Mouse (Mus musculus) kidney, postnatal 10 days (tissue): ENCODE results near the gene Cox4i1.

Experiments used
- DNase-seq: peaks from one replicate; pipeline ENCODE4 v3.0.0; 2021; ENCODE audit warnings: mixed read lengths

Gene Cox4i1

DNA sequence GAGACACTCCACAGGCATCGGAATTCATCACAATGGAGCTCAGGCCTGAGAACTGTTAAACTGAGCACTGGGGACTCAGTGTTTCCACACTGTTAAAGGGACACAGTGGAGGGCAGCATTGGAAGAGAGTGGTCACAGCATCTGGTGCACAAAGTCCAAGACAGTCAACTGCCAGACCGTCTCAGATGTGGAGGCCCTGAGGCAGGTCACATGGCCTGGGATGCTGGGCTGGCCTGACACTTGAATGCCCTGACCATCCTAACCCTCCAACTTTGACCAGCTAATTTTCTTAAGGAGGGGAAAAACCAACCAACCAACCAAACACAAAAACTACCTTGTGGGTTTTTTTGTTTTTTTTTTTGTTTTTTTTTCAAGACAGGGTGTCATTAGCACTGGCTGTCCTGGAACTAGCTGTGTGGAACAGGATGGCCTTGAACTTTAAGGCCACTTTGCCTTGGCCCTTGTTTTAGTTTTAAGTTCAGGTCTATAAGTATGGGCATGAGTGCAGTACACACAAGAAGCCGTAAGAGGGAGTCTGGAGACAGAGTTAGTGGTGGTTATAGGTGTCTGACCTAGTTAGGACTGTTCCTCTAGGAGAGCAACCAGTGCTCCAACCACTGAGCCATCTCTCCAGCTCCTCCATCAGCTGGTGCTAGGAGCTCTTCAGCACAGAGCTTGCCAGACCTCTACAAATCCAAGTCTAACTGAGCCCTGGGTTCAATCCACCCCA lies 2.1 kb upstream of the Cox4i1 start:
- DNase-seq: no peak

DNA sequence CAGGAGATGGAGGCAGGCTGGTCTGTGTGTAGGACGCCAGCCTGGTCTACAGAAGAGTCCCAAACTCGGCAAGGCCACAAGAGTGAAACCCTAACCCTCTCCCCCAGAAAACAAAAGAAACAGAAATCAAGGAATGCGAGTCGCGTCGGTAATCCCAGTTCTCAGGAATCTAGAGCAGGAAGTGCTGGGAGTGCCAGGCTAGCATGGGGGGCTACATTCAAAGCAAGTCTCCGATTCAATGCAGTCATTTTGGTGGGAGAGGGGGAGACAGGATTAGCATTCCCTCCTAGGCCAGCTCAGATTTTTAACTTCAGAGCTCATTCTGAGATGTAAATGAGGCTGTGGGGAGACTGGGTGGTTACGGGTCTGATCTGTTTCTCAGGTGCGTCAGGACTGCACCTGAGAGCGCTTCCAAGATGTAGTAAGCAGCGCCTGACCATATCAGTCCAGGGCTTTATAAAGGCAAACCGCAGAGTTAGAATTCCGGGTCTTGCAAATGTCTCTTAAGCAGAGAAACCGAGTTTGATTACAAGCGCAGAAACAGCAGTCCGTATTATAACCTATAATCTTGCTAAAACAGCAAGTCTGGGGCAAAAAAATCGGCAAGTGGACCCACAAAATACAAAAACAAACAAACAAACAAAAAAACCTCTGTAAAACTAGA lies 1.1 kb upstream of the Cox4i1 start:
- no peak for DNase-seq

DNA sequence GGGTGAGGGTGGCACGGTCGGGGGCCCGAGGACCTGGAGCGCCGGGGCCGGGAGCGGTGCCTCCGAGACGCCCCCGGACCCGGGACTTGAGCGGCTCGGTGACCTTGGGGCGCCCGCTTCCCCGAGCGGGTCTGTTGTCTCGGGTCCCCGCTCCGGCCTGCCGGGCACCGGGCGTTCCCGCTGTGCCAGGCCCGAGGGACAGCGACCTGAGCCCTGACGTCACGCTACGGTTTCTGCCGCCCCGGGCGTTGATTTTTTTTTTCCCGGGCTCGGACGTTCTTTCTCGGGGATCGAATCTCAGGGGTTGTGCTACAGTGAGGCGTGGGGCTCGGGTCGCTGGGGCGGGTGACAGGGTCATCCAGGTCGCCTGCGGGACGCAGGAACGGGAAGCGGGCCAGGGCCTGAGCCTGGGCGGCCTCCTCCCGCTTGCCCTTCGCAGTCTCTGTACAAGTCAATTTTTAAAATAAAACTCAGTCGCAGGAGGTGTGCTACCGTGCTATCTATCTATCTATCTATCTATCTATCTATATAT lies 418 bp downstream of the Cox4i1 start, which contains the start of gene Emc8:
TSS of gene Emc8 (minus strand) at position 200 of the 532 bp plus-strand sequence.
- DNase-seq: no peak

DNA sequence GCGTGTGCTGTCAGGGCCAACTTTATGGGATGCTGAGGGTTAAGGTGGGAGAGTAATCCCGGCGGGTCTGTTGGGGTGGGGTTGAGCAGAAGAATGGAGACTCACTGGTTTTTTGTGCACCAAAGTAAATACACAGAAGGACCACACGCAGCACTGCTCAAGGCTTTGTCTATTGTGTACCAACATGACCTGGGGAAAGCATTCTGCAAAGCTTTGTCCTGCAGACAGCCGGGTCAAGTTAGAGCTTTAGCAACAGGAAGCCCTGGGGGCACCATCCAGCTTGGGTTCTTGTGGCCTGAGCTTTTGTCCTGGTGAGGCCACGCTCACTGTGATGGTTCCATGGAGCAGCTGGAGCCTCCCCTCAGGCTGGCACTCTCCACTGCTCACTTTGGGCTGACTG lies 3.8 kb downstream of the Cox4i1 start:
- DNase-seq: no peak

DNA sequence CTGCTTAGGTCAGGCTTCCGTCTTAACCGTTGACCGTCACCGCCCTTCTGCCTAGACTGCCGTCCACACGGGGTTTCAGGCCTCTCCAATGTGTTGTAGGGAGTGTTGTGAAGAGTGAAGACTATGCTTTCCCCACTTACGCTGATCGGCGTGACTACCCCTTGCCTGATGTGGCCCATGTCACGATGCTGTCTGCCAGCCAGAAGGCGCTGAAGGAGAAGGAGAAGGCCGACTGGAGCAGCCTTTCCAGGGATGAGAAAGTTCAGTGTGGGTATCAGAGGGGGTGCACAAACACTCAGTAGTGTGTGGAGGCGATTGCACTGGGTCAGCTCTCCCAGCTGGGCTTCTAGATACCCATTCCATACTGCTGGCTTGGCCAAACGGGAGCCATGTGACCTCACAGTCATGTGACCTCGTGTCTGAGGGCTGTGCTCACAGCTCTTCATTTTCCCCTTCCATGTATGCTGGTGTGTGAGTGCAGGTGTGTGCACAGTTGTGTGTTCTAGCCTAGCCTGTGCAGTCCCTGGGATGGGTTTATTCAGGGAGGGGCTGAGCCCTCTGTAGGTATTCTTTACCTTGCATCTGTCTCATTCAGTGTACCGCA lies 4.7 kb downstream of the Cox4i1 start:
- no peak for DNase-seq

- DNase-seq: no peak
Observed at GRCm38 (mm10) chr8:120673298-120673697, 5.3 kb downstream of the Cox4i1 start.

DNA sequence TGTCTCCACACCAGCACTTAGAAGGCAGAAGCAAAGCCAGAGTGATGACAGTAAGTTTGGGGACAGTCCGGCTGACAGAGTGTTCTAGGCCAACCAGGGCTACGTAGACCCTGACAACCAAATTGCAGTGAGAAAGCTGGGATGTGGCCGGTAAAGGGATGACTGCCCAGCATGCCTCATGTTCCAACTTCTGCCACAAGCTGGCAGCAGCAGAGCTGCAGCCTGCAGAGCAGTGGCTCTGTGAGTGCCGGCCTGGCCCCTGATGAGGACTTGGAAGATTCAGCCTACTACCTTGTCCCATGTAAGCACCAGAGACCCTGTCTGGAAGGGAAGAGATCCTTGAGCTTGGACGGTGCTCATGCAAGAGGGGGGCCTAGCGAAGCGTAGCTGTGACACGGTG lies 7.7 kb downstream of the Cox4i1 start:
- DNase-seq: no peak

DNA sequence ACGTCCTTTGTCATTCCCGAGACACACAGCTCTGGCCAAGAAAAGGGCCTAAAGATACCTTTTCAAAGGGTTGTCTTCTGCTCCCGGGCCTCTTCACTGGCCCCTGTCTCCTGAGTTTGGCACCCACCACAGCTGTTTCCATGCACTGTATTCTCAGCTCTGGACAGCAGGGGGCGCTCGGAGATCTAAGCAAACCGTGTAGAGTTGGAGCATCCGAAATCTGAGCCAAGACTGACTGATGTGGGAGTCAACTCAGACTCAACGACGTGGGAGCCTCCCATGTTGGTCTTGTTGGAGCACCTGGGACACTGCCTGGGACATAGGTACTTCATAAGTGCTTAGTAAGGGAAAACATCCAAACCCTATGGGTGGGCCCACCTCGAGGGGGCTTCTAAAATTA lies 10.4 kb downstream of the Cox4i1 start:
- peak; percentile 93 for DNase-seq

DNA sequence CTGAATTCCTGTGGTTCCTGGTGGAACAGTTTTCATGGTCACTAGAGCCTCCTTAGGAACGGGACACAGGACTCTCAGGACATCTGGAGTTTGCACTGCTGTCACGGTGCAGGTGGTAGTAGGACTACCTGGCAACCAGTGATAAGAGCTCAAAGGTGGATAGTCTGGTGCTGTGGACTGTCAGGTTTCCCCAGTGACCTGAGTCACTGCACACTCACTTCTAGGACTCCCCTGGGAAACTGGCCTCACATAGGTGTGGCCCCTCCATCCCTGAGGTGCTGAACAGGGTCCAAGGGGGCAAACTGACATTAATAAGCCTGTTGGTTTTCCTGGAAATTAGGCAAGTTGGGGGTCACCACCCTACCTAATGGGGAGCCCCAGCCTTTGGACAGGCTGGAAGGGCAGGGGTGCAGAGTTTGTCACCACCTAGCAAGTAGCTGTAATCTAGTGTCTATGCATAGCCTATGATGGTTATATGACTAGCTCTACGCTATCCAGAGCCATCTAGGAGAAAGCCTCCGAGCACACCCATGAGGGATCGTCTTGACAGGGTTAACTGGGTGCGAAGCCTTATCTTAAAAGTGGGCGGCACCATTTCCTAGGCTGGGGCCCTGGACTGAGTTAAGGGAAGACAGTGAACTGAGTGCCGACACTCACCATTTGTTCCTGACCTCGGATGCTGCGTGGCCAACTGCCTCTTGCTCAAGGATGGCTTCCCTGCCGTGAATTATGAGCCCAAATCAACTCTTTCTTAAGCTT lies 11.8 kb downstream of the Cox4i1 start:
- no peak for DNase-seq

GRCm38 (mm10) chr8:120680405-120680804 lies 12.4 kb downstream of the Cox4i1 start:
- DNase-seq: peak; percentile 83

- no peak for DNase-seq
Observed at GRCm38 (mm10) chr8:120681113-120681512, 13.1 kb downstream of the Cox4i1 start.

DNA sequence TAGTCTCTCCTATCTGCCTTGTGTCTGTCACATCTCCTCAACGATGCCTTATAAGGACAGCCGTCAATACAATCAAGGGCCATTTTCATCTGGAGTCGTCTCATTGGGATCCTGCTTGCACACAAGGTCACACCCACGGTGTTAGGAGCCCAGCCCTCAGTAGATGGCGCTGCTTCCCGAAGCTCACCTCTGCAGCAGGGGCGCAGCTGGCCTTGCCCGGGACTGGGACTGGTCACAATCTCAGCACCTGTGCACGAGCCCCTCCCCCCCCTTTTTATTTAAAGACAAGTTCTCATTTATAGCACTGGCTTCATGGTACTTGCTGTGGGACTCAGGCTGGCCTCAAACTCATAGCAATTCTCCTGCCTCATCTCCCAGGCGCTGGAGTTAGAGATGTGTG lies 15.6 kb downstream of the Cox4i1 start:
- peak; percentile 90 for DNase-seq

DNA sequence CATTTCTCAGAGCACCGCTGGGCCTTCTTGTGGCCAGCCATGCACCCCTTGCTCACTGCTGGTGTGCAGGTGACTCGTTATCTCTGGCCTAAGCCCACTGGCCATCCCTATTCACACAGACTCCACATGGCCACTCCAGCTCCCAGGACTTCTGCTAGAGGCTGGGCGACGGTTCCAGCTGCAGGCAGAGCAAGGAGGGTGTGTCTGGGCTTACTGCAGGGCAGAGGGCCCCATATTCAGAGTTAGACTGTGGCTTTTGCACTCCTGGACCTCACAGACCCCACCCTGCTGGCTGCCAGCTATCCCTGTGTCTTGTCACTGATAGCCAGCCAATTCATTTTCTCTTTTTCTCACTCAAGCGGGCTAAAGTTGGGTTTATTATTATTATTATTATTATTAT lies 16.1 kb downstream of the Cox4i1 start:
- no peak for DNase-seq

- DNase-seq: no peak
Observed at GRCm38 (mm10) chr8:120685097-120685496, 17.1 kb downstream of the Cox4i1 start.

- no peak for DNase-seq
Observed at GRCm38 (mm10) chr8:120685591-120685990, 17.6 kb downstream of the Cox4i1 start.

DNA sequence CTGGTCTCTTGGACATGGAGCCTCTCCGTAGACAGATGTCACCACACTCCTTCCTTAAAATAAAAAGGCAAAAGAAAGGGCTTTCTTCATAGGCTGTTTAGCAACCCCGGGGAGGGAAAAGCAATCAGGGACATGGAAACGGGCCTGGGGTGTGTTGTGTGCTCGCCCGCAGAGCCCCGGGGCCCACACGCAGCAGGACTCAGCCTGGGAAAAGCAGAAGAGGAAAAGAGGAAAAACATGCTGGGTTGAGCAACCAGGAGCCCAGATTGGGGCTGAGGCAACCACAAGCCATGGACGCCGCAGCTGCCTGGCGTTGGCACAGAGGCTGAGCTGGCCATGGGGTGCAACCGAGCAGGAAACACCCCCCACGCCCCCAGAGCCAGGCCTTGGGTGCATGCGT lies 18.0 kb downstream of the Cox4i1 start:
- no peak for DNase-seq

GRCm38 (mm10) chr8:120686576-120686975 lies 18.6 kb downstream of the Cox4i1 start:
- DNase-seq: no peak

DNA sequence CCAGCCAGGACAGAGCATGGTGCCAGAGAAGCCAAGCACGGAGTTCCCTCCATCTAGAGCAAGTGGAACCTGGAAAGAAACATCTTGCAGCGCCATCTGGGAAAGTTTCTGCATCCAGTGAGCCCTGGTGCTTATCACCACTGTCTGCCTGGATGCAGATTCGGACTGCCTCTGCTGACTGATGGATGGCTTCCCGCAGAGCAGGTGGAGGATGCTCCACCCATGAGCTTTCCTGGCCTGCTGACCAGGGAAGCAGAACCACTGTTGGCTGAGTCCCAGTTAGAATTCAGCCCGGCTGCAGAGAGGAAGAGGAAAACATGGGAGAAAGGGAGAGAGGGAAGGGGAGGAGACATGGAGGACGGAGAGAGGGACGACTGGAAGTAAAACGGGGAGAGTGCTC lies 19.8 kb downstream of the Cox4i1 start:
- DNase-seq: peak; percentile 77

GRCm38 (mm10) chr8:120688511-120688910 lies 20.5 kb downstream of the Cox4i1 start:
- no peak for DNase-seq

GRCm38 (mm10) chr8:120692934-120693333 lies 24.9 kb downstream of the Cox4i1 start:
- DNase-seq: no peak

GRCm38 (mm10) chr8:120693861-120694493 lies 26.0 kb downstream of the Cox4i1 start:
- peak; percentile 82 for DNase-seq

DNA sequence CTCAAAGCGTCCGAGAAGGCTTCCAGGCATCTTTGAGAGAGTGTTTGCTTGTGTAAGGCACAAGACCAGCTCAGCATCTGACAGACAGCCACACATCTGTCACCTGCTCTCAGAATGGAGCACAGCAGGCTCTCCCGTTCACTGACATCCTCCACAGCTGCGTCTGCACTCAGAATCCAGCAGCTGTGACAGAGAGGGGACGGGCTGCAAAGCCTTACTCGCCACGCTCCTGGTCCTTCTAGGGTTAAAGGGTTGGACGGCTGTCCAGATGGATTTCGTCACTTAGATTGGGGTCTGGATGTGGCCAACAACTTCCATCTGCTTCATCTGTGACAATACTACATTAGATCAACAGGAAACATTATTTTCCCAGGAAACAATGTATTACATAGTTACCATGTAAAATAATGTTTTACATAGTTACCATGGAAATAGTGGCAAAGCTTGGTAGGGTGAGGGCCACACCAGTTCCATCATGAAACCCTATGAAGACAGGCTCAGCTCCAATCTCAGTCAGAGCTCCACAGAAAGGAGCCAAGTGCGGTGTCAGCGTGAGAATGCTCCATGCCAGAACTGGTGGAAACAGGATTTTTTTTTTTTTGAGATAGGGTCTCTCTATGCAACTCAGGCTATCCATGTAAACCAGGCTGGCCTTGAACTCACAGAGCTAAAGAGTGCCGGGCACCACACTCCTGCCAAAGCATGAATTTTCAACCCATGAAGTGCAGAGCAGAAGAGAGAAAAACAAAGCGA lies 28.6 kb downstream of the Cox4i1 start:
- DNase-seq: peak; percentile 79
